Mouse (Mus musculus): Measurements from ENCODE around the gene Tmprss12.
"Not testable (repeated sequence)": the region's sequence is repeated elsewhere in the genome, so short reads cannot be mapped to it uniquely, and the experiment has no call there.

Gene Tmprss12

GRCm38 (mm10) chr15:100324021-100324591, 43.5 kb downstream of the Tmprss12 start:
- DNase-seq (ENCODE audit: low spot score in 2 of 2) = no peak

DNA sequence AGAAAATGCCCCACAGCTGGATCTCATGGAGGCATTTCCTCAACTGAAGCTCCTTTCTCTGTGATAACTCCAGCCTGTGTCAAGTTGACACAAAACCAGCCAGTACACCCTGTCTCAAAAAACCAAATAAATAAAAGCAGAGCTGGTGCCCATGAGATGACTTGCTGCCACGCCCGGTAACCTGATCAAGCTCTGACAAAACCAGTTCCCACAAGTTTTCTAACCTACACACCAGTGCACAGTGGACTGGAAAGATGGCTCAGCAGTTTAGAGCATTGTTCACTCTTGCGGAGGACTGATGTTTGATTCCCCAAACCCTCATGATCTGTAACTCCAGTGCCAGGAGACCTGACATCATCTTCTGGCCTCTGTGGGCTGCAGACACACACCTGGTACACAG, 44.6 kb downstream of the Tmprss12 start:
- DNase-seq (ENCODE audit: low spot score in 2 of 2) = no peak

GRCm38 (mm10) chr15:100328089-100328488, 47.5 kb downstream of the Tmprss12 start:
- DNase-seq (ENCODE audit: low spot score in 2 of 2) = not testable (repeated sequence)

GRCm38 (mm10) chr15:100329336-100329735, 48.7 kb downstream of the Tmprss12 start:
- DNase-seq (ENCODE audit: low spot score in 2 of 2) = not testable (repeated sequence)

DNA sequence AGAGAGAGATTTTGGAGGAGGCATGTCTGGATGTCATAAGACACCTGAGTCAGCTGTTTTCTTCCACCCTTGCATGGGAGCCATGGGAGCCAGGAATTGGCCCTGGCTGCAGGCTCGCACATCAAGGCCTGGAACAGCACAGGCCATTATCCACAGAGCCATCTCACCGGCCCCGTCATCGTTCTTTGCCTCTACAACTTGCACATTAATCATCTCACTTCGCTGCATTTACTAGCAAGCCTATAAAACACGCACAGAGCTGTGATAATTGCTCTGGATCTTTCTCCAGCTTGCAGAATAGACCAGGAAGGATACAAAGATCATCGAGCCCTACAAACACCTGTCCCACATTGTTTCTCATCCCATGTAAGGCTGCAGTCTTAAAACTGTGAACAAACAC, 50.1 kb downstream of the Tmprss12 start:
- DNase-seq (ENCODE audit: low spot score in 2 of 2) = no peak

DNA sequence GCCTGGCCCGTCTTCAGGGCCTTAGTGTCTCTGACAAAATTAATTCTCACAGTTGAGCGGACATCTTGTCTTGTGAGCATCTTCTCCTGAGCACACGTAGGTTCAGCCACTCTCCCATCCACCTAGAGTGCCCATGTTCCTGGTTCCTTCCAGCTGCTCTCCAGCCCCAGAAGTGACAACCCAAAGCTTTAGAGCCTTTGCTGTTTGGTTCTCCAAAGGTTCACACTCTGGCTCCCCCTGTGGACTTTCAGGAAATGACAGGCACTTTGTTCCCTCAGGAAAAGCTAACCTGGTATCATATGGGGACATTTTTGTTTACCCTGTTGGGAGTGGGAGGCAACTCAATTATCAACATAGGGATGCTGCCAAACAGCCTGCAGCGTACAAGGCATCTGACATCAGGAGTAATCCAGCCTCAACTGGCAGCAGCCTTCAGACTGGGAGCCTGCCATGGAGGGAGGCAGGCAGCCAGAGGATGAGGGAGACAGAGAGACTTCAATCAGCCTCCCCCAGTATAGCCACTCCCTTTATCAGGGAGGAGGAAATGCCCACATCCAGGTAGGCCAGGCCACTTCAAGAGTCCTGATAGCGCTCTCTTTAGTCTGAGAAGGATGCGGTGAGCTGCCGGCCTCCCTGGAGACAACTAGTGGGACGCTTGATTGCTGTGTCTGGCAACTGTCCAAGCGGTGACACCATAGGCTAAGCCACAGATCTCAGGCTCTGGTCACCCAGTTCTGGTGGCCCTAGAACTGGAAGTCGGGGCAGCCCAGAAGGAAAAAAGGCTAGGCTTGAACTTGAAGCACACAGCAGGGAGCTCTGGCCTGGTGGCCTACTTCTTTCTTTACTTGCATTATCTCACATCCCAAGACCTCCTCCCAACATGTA, 51.7 kb downstream of the Tmprss12 start:
- DNase-seq (ENCODE audit: low spot score in 2 of 2) = not testable (repeated sequence)

DNA sequence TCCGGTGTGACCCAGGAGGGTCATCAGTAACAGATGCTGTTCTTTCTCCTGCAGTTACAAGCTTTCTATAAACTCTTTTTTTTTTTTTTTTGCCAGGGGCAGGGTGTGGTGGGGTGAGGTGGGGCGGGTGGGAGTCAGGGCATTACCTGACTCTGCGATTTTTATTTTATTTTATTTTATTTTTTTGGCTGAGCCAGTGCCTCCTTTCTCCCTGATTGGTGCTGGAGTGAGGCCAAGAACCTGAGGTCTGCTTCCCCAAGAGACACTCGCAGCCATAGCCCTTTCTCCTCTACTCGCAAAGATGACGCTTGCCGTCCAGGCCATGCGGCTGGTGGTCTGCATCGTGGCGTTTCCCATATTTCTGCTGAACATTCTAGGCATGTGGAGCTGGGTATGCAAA, 54.0 kb downstream of the Tmprss12 start, which contains the start of gene Mettl7a3:
Mettl7a3 (plus strand) TSS at position 301 of the 400 bp plus-strand sequence.
- no peak for DNase-seq (ENCODE audit: low spot score in 2 of 2)

GRCm38 (mm10) chr15:100337328-100337727, 56.7 kb downstream of the Tmprss12 start:
- DNase-seq (ENCODE audit: low spot score in 2 of 2) = not testable (repeated sequence)

DNA sequence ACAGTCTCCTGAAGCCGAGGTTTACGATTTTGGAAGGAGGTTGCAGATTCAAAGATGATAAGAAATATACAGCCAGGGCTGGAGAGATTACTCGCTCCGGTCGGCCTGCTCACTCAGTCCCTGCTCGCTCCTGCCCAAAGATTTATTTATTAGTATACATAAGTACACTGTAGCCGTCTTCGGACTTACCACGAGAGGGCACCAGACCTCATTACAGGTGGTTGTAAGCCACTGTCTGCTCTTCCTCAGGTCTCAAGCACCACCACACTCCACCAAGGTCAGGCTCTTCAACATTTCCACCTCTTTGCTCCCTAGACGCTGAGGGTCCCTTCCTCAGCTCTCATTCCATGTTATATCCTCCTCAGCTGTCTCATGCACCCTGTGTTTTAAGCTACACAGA, 57.2 kb downstream of the Tmprss12 start:
- peak in 1 of 2 experiments; percentile 18 for DNase-seq (ENCODE audit: low spot score in 2 of 2)

DNA sequence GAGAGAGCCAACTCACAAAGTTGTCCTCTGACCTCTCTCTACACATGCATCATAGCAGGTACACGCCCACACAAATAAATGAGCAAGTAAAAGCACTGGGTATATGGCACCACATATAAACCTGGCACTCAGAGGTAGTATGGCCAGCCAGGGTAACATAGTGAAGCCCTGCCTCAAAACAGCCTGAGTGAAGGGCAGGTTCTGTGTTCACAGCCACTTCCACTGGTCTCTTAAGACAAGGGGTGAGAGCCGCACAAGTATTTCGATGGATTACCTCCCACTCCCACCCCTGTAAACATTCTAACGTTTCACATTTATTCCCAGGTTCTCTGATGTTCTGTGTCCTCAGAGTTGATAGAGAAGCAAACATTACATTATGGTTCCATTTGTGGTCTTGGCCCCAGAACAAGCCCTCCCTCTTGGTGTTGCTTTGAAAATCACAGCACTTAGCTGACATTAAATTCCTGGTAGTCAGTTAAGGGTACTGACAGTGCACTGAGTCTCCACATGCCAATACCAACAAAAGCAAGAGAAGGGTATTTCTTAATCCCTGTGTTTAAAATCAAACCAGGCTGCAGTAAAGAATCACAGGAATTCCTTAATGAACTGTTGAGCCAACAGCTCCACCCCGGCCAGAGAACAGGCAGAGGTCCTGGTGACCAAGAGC, 60.8 kb downstream of the Tmprss12 start:
- DNase-seq (ENCODE audit: low spot score in 2 of 2) = not testable (repeated sequence)
